Mouse (Mus musculus) forebrain, embryonic 12.5 days (tissue): ENCODE results near the gene L2hgdh. TPM values are rescaled to one million over a fixed set of nuclear protein-coding genes. Genes with fewer than 3 reads are reported as not detected.

Source experiments
- ATAC-seq: fragments of 200-750 bp; cut with Nextera tagmentation; 2 replicates; pipeline ENCODE4 v1.8.0; 2017; ENCODE audit warnings: moderate TSS enrichment; ENCODE audit not compliant: low FRiP score
- H3K27ac ChIP-seq: fragments of 300-500 bp; sonication (generic); 2 replicates; pipeline ENCODE4 v1.5.1; 2016; ENCODE audit warnings: mild to moderate bottlenecking
- H3K27me3 ChIP-seq: fragments of 300-500 bp; sonication (generic); 2 replicates; pipeline ENCODE4 v1.6.1; 2016; ENCODE audit warnings: mild to moderate bottlenecking
- H3K36me3 ChIP-seq: fragments of 300-500 bp; sonication (generic); replicated peaks from 2 replicates; pipeline ENCODE4 v1.6.1; 2016; ENCODE audit warnings: mild to moderate bottlenecking
- H3K4me1 ChIP-seq: fragments of 300-500 bp; sonication (generic); 2 replicates; pipeline ENCODE4 v1.6.1; 2016
- H3K4me2 ChIP-seq: fragments of 300-500 bp; sonication (generic); 2 replicates; pipeline ENCODE4 v1.6.1; 2016; ENCODE audit warnings: mild to moderate bottlenecking, moderate library complexity
- H3K4me3 ChIP-seq: fragments of 300-500 bp; sonication (generic); replicated peaks from 2 replicates; pipeline ENCODE4 v1.5.1; 2016; ENCODE audit warnings: mild to moderate bottlenecking
- H3K9ac ChIP-seq: fragments of 300-500 bp; sonication (generic); 2 replicates; pipeline ENCODE4 v1.6.1; 2016; ENCODE audit warnings: mild to moderate bottlenecking
- H3K9me3 ChIP-seq: fragments of 300-500 bp; sonication (generic); 2 replicates; pipeline ENCODE4 v1.6.1; 2016
- WGBS: fragments of 180-500 bp; shearing (Covaris S2); methylation state at CpG from one replicate; pipeline ENCODE4 v1.1.7; 2016; 5-methylcytosine and 5-hydroxymethylcytosine counted together
- polyA plus RNA-seq: library from polyadenylated mRNA; unstranded; fragments of >200 nt; fragmentation: Nextera tagmentation; extraction: Ambion mirVana; gene quantifications from 2 replicates; pipeline ENCODE4 v1.2.1, GENCODE M21; 2016

L2hgdh gene
- polyA plus RNA-seq, 1 experiment from 2014 or later = 16.2 TPM

DNA sequence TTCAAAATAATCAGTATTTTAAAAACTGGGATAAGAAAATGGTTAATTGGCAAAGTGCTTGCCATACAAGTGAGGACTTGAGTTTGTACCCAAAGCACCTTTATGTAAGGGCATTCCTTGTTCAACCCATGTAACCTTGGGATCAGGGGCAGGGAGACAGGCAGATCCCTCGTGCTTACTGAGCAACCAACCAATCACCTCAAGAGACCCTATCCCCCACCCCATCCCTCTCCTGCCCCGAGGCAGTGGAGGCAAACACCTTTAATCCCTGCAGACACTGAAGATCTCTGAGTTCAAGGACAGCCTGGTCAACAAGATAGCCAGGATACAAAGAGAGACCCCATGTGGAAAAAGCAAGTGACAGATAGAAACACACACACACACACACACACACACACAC, 1.3 kb downstream of the L2hgdh start:
- Histone ChIP-seq H3K36me3 (peaks cover 22% of the 10 kb centered on the region), H3K4me2 (peak overlapping the region; percentile 75), H3K27me3 (no peaks in the 10 kb centered on the region), H3K4me1 (peaks cover 18% of the 10 kb centered on the region), H3K9me3 (peaks cover 15% of the 10 kb centered on the region), H3K9ac (0 out of 2 replicates have a peak overlapping the region, but pooled peaks have one; percentile 73), H3K27ac (no peak overlapping the region), H3K4me3 (peak overlapping the region; percentile 70)
- 55% methylated on average over 2 of the region's 2 CpGs for WGBS
- no peak for ATAC-seq

DNA sequence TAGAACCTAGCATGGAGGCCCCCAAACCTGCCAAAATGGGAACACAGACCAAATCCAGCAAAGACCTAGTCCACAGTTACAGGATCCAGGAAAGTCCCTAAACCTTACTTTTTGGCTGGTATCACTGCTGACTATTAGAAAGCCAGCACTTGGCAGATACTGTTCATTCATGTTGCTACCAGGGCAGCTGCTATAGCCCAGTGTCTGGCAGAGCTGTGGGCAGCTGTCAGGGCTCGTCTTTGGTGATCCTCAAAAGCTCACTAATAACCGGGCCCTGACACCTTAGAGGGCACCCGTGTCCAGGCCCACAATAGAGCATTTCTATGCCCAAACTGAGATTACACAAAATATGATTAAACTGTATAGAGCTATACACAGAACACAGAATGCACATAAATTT, 1.8 kb downstream of the L2hgdh start:
- peaks cover 19% of the 10 kb centered on the region for H3K9me3 ChIP-seq
- 91% methylated on average over 3 of the region's 3 CpGs for WGBS
- peaks cover 27% of the 10 kb centered on the region for H3K36me3 ChIP-seq
- H3K27ac ChIP-seq = no peak overlapping the region
- H3K4me3 ChIP-seq = no peak overlapping the region
- H3K27me3 ChIP-seq = no peaks in the 10 kb centered on the region
- ATAC-seq = no peak
- H3K4me1 ChIP-seq = peaks cover 18% of the 10 kb centered on the region
- H3K9ac ChIP-seq = no peak overlapping the region
- H3K4me2 ChIP-seq = no peak overlapping the region

DNA sequence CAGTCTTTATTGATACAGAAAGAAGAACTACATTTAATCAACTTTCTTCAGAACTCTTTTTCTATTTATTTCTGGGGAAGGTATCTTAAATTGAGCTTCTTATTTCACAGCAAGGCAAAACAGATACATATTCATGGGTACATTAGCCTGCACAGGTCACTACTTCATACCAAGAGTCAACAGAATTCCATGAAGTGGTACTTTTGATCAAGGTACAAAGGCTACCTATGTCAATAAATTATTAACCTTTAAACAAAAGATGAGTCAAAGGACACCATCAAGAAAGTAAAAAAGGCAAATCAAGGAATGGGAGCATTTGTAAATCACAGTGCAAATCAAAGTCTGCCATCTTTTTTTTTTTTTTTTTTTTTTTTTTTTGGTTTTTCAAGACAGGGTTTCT, 11.0 kb downstream of the L2hgdh start:
- no peak overlapping the region for H3K27ac ChIP-seq
- no peak overlapping the region for H3K9ac ChIP-seq
- no peak for ATAC-seq
- H3K9me3 ChIP-seq = peaks cover 4% of the 10 kb centered on the region; the same call in 1 of the 2 replicates
- no peak overlapping the region for H3K4me3 ChIP-seq
- H3K4me1 ChIP-seq = no peaks in the 10 kb centered on the region
- peaks cover 19% of the 10 kb centered on the region for H3K36me3 ChIP-seq
- H3K4me2 ChIP-seq = no peak overlapping the region
- no peaks in the 10 kb centered on the region for H3K27me3 ChIP-seq

DNA sequence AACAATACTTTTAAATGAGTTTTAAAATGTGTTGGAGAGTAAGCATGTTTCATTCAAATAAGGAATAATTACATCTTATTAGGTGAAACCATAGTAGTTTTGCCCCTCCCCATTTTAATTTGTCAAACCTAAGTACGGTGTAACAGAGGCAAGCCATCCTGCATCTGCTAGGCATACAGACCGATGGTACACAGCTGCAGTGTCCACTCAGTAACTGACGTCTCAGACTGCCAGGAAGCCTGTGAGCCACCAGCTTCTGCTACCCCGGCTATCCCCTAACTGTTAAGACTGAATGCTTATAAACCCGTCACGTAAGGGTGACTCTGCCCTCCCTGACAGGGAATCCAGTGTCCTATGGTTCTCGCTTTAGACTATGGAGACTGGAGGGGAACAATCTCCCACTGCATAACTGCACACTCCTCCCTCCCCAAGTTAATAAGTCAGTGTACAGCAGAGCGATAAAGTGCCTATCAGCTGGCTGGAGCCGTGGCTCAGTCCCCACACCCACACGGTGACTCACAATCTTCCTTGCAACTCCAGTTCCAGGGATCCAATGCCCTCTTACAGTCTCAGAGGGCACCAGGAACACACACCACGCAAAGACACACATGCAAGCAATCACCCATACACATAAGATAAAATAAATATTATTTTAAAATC, 19.7 kb downstream of the L2hgdh start:
- H3K4me2 ChIP-seq = no peak overlapping the region
- peaks cover 4% of the 10 kb centered on the region; the same call in 1 of the 2 replicates for H3K36me3 ChIP-seq
- 93% methylated on average over 11 of the region's 11 CpGs for WGBS
- H3K4me3 ChIP-seq = no peak overlapping the region
- no peak for ATAC-seq
- H3K9me3 ChIP-seq = no peaks in the 10 kb centered on the region
- H3K9ac ChIP-seq = no peak overlapping the region
- H3K27ac ChIP-seq = no peak overlapping the region
- H3K4me1 ChIP-seq = no peaks in the 10 kb centered on the region
- no peaks in the 10 kb centered on the region for H3K27me3 ChIP-seq

DNA sequence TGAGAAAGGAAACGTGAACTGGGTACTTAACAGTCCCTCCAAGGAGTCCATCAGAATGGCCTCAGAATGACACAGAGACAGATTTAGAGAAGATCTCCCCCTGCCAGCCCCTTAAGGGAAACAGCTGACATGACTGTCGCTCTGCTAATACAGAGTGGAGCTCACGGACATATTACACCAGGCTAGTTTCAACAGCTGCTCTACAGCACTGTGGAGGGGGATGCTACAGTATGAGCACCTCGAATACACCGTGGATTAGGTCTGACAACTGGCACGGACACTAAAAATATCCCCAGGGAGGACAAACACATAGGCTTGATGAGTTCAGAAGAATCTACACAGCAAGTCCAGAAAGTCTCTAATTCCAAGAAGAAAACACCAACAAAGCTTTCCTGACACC, 26.3 kb downstream of the L2hgdh start:
- no peak overlapping the region for H3K9ac ChIP-seq
- no peak overlapping the region for H3K27ac ChIP-seq
- 91% methylated on average over 6 of the region's 6 CpGs for WGBS
- no peak overlapping the region for H3K4me2 ChIP-seq
- peaks cover 10% of the 10 kb centered on the region; the same call in 1 of the 2 replicates for H3K36me3 ChIP-seq
- no peak overlapping the region for H3K4me3 ChIP-seq
- H3K27me3 ChIP-seq = no peaks in the 10 kb centered on the region
- no peaks in the 10 kb centered on the region for H3K4me1 ChIP-seq
- ATAC-seq = no peak
- no peaks in the 10 kb centered on the region for H3K9me3 ChIP-seq

DNA sequence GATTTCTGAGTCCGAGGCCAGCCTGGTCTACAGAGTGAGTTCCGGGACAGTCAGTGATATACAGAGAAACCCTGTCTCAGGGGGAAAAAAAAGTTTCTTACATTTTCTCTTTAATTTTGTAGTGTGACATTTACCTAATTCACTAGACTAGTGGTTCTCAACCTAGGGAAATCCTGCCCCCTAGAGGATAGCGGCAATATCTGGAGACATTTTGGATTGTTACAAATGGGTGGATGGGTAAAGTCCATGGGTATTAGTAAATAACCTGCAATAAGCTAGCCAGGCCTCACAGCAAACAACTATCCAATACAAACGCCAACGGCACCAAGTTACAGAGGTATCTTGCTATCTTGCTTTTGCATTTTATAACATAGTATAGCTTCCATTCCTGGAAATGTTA, 27.9 kb downstream of the L2hgdh start:
- no peak overlapping the region for H3K9ac ChIP-seq
- H3K36me3 ChIP-seq = peaks cover 8% of the 10 kb centered on the region; the same call in 1 of the 2 replicates
- no peaks in the 10 kb centered on the region for H3K9me3 ChIP-seq
- WGBS = 78% methylated on average over 5 of the region's 5 CpGs
- H3K4me2 ChIP-seq = no peak overlapping the region
- no peaks in the 10 kb centered on the region for H3K4me1 ChIP-seq
- no peaks in the 10 kb centered on the region for H3K27me3 ChIP-seq
- H3K27ac ChIP-seq = no peak overlapping the region
- ATAC-seq = no peak
- no peak overlapping the region for H3K4me3 ChIP-seq

DNA sequence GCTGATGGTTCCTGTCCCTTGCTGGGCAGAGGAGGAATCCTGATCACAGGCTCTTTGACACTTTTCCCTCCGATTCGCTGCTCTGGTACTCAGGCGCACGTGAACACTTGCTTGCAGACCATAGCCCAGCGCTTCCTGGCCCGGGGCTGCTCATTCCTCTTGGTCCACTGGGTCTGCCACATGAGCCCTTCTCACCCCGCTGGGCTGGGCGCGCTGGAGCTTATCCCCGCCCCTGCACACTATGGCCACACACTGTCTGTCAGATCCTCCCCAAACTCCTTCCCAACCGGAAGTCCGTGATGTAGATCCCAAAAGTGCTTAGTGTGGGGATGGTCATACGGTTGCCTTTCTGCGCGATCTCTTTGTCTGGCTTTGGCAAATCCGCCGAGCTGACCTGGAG, 31.2 kb downstream of the L2hgdh start:
- no peaks in the 10 kb centered on the region for H3K4me1 ChIP-seq
- no peak for ATAC-seq
- H3K9ac ChIP-seq = no peak overlapping the region
- no peaks in the 10 kb centered on the region for H3K36me3 ChIP-seq
- H3K9me3 ChIP-seq = no peaks in the 10 kb centered on the region
- H3K4me3 ChIP-seq = no peak overlapping the region
- no peaks in the 10 kb centered on the region for H3K27me3 ChIP-seq
- no peak overlapping the region for H3K27ac ChIP-seq
- 76% methylated on average over 17 of the region's 17 CpGs for WGBS
- no peak overlapping the region for H3K4me2 ChIP-seq

DNA sequence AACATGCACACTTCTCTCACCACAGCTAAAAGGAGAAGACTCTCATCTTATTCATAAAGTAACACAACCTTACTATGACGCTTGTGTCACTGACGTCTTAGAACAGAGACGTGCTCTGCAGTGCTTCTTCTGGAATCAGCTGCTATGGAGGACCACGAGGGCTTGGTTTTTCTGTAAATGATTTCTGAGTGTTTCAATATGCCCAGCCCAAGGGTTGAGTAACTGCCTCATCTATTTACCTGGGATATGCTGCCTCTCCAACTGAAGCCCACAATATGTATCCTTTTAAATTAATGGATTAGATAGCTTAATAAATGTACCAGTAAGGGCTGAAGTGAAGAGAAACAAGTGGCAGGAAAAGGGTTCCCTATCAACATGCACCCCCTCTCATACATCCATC, 34.0 kb downstream of the L2hgdh start:
- Histone ChIP-seq H3K4me3 (no peak overlapping the region), H3K27ac (no peak overlapping the region), H3K9ac (no peak overlapping the region), H3K9me3 (no peaks in the 10 kb centered on the region), H3K4me2 (no peak overlapping the region), H3K27me3 (no peaks in the 10 kb centered on the region), H3K36me3 (no peaks in the 10 kb centered on the region), H3K4me1 (no peaks in the 10 kb centered on the region)
- WGBS = 97% methylated on average over 4 of the region's 4 CpGs
- no peak for ATAC-seq

DNA sequence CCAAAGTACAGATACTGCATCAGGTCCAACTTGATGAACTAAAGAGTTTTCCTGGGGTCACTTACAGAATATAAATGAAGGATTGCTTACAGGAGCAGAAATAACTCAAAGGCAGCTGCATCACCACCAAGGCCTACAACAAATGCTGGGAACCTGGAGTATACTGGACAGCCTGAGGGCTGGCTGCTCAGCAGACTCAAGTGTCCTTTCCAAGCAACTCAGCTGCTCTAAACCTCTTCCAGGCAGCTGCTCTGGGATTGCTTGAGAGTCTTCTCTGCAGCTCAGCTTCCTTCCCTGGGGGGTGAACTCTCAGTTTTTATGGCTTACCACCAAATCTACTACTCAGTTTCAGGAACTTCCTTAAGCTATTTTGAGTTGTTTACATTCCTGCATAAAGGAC, 35.6 kb downstream of the L2hgdh start:
- Histone ChIP-seq H3K9me3 (no peaks in the 10 kb centered on the region), H3K36me3 (no peaks in the 10 kb centered on the region), H3K27ac (no peak overlapping the region), H3K27me3 (no peaks in the 10 kb centered on the region), H3K4me1 (no peaks in the 10 kb centered on the region), H3K9ac (no peak overlapping the region), H3K4me3 (no peak overlapping the region), H3K4me2 (no peak overlapping the region)
- ATAC-seq = no peak

DNA sequence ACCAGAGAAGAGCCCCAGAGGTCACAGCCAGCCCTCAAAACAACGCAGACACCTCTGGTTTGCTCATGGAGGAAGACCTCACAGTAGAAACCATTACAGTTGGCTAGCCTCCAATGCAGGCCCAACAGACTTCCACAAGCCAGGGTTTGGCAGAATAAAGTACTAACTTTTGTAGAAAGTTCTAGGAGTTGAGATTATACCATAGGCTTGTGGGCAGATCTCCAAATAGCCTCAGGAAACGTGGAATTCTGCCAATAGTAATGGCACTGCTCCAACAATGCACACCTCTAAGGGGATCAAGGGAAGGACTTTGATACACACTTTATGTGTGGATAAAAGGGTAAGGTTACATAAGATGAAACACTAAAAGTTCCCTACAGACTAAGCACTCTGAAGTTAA, 36.3 kb downstream of the L2hgdh start:
- H3K9ac ChIP-seq = no peak overlapping the region
- no peaks in the 10 kb centered on the region for H3K36me3 ChIP-seq
- no peak; the same call in 1 of the 2 replicates for ATAC-seq
- H3K27ac ChIP-seq = no peak overlapping the region
- H3K4me3 ChIP-seq = no peak overlapping the region
- no peak overlapping the region for H3K4me2 ChIP-seq
- no peaks in the 10 kb centered on the region for H3K4me1 ChIP-seq
- no peaks in the 10 kb centered on the region for H3K27me3 ChIP-seq
- 80% methylated on average over 2 of the region's 2 CpGs for WGBS
- no peaks in the 10 kb centered on the region for H3K9me3 ChIP-seq

DNA sequence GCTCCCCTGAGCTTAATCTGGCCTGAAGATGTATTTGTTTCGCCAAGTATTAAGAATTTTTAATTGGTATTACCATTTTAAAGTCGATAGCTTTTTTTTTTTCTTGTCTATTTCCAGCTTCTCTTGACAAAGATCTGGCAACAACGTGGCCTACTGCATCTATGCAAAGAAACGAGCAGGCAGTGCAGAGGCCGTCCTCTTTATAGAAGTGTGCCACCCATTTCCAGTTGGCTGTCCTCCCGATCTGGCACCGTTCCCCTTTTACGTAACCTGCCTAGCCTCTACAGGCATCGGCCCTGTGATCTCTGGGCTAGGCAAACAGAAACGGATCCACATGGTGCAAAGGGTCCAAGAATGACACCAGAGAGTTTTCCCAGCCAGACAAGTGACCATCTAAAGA, 41.1 kb downstream of the L2hgdh start:
- Histone ChIP-seq H3K27ac (no peak overlapping the region), H3K4me3 (no peak overlapping the region), H3K9me3 (no peaks in the 10 kb centered on the region), H3K36me3 (no peaks in the 10 kb centered on the region), H3K4me1 (peaks cover 15% of the 10 kb centered on the region), H3K27me3 (no peaks in the 10 kb centered on the region), H3K9ac (no peak overlapping the region), H3K4me2 (no peak overlapping the region)
- 60% methylated on average over 10 of the region's 10 CpGs for WGBS
- no peak for ATAC-seq

DNA sequence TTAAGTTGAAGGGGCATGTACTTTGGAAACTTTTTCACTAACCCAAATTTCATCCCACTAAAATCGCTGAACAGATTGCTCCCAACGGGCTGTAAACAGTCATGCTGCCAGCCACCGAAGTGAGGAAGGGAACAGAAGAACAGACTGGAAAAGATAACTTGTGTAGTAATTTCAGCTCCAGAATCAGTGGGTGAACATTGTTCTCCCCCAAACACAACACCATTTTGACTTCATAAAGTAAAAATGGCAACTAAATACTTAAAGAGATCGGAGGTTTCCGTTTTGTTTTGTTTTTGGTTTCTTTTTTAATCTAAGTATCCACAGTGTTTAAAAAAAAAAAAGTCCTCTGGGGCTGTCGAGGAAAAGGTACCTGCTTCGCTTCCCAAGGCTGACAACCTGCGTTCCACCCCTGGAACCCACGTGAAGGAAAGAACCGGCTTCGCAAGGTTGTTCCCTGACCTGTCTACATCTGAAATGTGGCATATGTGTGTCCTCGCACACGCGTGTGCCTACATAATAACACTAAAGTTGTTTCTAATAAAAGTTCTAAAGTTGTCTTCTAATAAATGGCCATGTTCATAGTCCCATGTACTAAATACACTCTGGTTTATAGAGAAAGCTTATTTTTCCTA, 41.8 kb downstream of the L2hgdh start:
- Histone ChIP-seq H3K27me3 (no peaks in the 10 kb centered on the region), H3K27ac (no peak overlapping the region), H3K9me3 (no peaks in the 10 kb centered on the region), H3K36me3 (no peaks in the 10 kb centered on the region), H3K4me3 (peak overlapping the region; percentile 93; the same call in 1 of the 2 replicates), H3K4me2 (peak overlapping the region; percentile 80), H3K9ac (no peak overlapping the region), H3K4me1 (peaks cover 15% of the 10 kb centered on the region)
- no peak for ATAC-seq
- WGBS = 52% methylated on average over 14 of the region's 14 CpGs
